Mouse (Mus musculus): ENCODE data around the gene Rgcc. TPM values are rescaled to one million over a fixed set of nuclear protein-coding genes. Genes with fewer than 3 reads are reported as not detected.
A peak's percentile ranks its signal among the peaks of the same experiment; 100 is the strongest.

Rgcc gene
- total RNA-seq (2021): 10 to 100 TPM; 46.9 to 78.3 TPM
- long read RNA-seq, experiment 1, transcript Rgcc-201 (5 exons, 918 nt): major isoform, 174 of 195 reads
- long read RNA-seq, experiment 1, partial matches to known transcripts: 13 of 195 reads
- long read RNA-seq, experiment 1, other reads (novel, unspliced or antisense): 8 of 195 reads
- long read RNA-seq, experiment 2, transcript Rgcc-201 (5 exons, 918 nt): major isoform, 131 of 142 reads
- long read RNA-seq, experiment 2, partial matches to known transcripts: 8 of 142 reads
- long read RNA-seq, experiment 2, other reads (novel, unspliced or antisense): 3 of 142 reads

DNA sequence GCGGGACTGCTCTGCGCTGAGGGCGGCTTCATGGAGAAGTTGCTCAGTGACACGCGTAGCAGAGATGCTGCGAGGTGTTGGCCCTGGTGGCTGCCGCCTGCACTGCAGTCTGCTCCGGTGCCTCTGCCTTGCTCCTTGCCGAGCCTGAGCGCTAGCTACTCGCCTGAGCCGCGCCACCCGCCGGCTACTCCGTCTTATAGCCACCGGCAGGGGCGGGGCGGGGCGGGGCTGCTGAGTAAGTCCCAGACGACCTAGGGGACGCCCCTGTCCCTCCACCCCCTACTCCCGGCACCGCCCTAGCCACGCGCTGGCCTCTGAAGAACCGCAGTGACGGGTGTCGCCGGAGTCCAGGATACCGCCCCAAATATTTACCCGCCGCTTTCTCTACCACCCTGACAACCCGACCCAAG is at the start of gene Rgcc:
Rgcc (minus strand) TSS at position 180 of the 410 bp plus-strand sequence.
- peak; percentile 95 for DNase-seq
- intact Hi-C loops (cut with DNase I): loop anchor here (2.0 to 5.0 kb wide), 2 partner anchors 119 to 177 kb away; no protein-coding TSS in a partner anchor
- H3K27ac ChIP-seq: peak within 1 kb of the TSS; percentile 88
- peak; percentile 94 for TF ChIP-seq CTCF (IDR thresholded peaks at IDR 0.05)
- peak within 1 kb of the TSS; percentile 88 for H3K4me3 ChIP-seq

GRCm38 (mm10) chr14:79346384-79346783 is 44.9 kb upstream of the Rgcc start:
- H3K27ac ChIP-seq: no peak overlapping the region
- no peak overlapping the region for H3K4me3 ChIP-seq
- TF ChIP-seq CTCF (IDR thresholded peaks at IDR 0.05): no peak
- no peak for DNase-seq
- intact Hi-C loops (cut with DNase I): loop anchor here (5.0 kb wide), 1 partner anchor 36 kb away; no protein-coding TSS in a partner anchor

DNA sequence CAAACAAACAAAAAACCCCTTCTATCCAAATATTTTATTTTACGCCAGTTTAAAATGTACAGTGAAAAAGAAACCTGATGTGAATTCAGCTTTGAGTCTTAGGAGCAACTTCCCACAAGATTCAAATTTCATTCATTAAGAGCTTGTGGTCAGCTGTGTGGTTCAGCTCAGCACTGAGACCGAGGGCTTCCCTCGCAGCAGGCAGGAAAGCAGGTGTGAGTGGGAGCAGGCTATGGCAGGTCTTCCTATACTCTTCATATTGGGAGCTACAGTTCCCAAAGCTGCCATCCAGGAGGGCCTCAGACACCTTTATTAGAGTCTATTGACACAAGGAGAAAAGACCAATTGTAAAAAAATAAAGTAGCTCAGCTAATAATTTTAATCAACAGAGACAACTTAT is 34.2 kb upstream of the Rgcc start:
- intact Hi-C loops (cut with DNase I): no loop called here
- no peak for DNase-seq
- Histone ChIP-seq H3K4me3 (no peak overlapping the region), H3K27ac (no peak overlapping the region)
- no peak for TF ChIP-seq CTCF (IDR thresholded peaks at IDR 0.05)

GRCm38 (mm10) chr14:79331936-79332335 is 30.5 kb upstream of the Rgcc start:
- Histone ChIP-seq H3K4me3 (no peak overlapping the region), H3K27ac (peak overlapping the region; percentile 52; the same call in 1 of the 2 replicates)
- TF ChIP-seq CTCF (IDR thresholded peaks at IDR 0.05): no peak
- intact Hi-C loops (cut with DNase I): no loop called here
- no peak for DNase-seq

DNA sequence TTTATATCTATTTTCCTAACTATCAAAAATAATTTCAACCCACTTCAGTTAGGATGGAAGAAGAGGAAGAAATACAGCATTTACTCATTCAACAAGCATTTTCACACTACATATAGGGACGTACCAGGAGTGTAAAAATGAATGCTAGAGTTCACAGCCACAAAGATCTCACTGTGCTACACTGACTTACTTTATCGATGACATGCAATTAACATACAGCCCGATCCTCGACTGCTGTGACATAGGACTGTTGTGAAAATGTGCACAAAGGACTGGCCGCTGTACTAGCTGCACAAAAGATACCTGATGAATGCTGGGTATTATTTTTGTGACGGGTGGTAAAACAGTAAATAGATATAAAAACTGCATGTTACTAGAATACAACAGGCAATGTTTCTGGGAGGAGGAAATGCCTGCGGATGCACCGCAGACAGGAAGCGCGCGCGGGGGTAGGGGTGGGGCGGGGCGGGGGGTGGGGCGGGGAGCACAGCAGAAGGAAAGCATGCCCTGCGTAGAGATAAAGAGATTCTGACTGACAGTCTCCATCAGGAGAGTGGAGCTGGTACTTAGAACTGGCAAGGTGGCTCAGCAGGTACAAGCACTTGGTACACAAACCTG is 29.6 kb upstream of the Rgcc start:
- Histone ChIP-seq H3K27ac (peak overlapping the region; percentile 52), H3K4me3 (peak overlapping the region; percentile 32)
- TF ChIP-seq CTCF (IDR thresholded peaks at IDR 0.05): no peak
- no peak for DNase-seq
- intact Hi-C loops (cut with DNase I): no loop called here

DNA sequence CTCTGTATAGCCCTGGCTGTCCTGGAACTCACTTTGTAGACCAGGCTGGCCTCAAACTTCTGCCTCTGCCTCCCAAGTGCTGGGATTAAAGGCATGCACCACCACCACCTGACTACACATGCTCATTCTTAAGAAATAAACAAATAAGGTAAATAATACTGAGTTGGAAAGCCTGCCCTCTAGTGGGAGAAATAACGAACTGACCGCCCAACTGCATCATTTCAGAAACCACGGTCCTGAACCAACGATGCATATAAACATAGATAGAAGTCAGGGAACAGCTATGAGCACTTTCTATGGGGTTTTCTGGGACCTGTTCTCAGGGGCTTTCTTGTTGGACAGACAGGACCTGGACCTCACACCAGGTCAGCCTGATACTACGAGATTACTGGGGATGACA is 25.6 kb upstream of the Rgcc start:
- peak; percentile 77 for TF ChIP-seq CTCF (IDR thresholded peaks at IDR 0.05)
- intact Hi-C loops (cut with DNase I): loop anchor here (1.0 to 5.0 kb wide), 2 partner anchors 150 to 202 kb away; no protein-coding TSS in a partner anchor
- Histone ChIP-seq H3K4me3 (no peak overlapping the region), H3K27ac (no peak overlapping the region)
- no peak for DNase-seq

DNA sequence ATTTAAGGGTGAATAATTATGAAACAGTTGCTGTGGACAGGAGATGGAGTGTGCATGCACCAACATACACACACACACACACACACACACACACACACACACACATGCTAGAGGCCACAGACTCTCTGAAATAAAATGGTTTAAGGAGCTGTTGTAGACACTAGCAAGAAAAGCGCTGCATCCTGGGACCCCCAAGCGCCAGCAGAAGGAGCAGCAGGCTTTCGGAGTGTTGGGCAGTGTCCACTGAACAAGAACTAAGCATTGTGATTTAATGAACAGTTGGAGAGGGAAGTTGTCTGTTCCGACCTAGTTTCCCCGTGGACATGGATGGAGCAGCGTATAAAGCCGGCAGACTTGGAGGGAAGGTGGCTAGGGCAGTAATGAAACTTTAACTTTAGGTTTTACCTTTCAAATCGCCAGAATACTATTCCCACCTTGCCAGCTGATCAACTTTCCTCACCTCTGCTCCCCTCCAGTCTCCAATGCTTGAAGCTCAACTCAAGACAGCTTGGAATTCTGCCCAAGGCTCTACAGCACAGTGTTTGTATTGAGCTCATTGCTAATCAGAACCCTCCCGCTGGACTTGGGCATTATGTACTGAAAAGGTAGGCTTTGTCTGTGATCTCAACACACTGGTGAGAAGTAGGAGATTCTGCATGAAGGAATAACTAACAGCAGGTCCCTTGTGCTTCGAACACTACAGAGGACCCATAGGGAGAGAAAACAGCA is 22.8 kb upstream of the Rgcc start:
- Histone ChIP-seq H3K4me3 (no peak overlapping the region), H3K27ac (no peak overlapping the region)
- intact Hi-C loops (cut with DNase I): no loop called here
- DNase-seq: no peak
- TF ChIP-seq CTCF (IDR thresholded peaks at IDR 0.05): no peak

GRCm38 (mm10) chr14:79321881-79322280 is 20.4 kb upstream of the Rgcc start:
- H3K4me3 ChIP-seq: peak overlapping the region; percentile 61
- TF ChIP-seq CTCF (IDR thresholded peaks at IDR 0.05): no peak
- intact Hi-C loops (cut with DNase I): no loop called here
- peak; percentile 55 for DNase-seq
- peak overlapping the region; percentile 79 for H3K27ac ChIP-seq

DNA sequence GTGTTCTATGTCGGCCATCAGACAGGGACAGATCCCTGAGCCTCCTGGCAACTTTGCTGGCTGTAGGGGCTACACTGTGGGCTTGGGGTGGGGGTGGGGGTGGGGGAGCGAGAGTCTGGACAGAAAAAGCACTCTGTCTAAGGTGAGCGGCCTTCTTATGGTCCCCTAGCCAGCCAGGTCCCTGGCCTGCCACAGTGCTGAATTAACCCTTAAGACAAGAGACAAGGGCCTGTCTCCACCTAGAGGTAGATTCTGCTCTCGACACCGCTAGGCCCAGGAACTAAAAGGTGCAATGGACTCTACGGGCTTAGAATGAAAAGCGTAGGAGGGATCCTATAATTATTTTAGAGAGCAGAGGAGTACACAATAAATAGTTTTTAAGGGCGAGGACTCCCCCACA is 19.7 kb upstream of the Rgcc start:
- peak; percentile 66 for TF ChIP-seq CTCF (IDR thresholded peaks at IDR 0.05)
- Histone ChIP-seq H3K27ac (peak overlapping the region; percentile 79), H3K4me3 (peak overlapping the region; percentile 61)
- peak; percentile 37 for DNase-seq
- intact Hi-C loops (cut with DNase I): no loop called here

GRCm38 (mm10) chr14:79317602-79318001 is 16.2 kb upstream of the Rgcc start:
- DNase-seq: no peak
- H3K4me3 ChIP-seq: no peak overlapping the region
- H3K27ac ChIP-seq: no peak overlapping the region
- TF ChIP-seq CTCF (IDR thresholded peaks at IDR 0.05): no peak
- intact Hi-C loops (cut with DNase I): no loop called here

DNA sequence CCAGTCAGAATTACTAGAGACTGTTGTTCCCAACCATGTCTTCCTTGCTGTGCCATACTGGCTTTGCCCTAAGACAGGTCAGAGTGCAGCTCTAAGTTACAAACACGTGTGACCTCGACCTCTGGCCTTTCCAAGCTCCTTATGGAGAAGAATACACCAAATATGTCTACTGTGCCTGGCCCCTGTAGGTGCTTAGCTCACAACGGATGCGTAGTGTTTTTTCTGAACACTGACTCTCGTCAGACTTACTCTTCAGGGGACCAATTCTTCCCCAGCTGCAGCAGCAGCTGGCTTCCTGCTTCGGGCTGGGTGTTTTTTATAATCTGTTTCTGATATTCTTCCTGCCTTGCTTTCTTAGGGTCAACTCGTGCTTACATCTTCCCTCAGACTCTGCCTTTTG is 14.4 kb upstream of the Rgcc start:
- DNase-seq: no peak
- TF ChIP-seq CTCF (IDR thresholded peaks at IDR 0.05): no peak
- H3K4me3 ChIP-seq: no peak overlapping the region
- intact Hi-C loops (cut with DNase I): no loop called here
- no peak overlapping the region for H3K27ac ChIP-seq

DNA sequence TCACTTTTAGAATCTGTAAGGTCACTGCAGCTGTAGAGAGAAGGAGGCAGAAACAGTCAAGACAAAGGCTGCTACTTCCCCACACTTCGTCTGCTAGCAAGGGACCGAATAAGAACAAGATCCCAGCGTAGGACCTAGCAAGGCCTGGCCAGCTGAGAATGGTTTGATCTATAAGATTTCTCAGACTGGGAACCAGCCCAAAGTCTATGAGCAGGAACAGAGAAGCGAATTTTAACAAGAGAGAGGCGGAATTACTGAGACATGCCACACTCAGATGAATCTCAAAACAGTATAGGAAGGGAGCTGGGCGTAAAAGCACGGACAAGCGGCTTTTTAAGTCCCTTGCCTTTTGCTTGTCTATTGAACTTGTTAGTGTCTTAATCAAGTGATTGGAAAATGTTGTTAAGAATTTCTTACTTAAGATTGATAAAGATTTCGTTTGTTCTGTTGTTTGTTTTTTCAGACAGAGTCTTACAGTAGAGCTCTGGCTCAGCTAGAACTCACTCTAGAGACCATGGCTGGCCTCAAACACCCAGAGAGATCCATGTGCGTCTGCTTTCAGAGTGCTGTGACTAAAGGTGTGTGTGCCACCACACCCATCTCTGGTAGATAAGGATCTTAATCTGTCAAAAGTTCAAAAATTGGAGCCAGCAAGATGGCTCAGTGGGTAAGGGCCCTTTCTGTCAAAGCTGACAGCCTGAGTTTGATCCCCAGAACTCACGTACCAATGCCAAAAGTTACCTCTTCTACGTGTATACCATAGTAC is 13.0 kb upstream of the Rgcc start:
- no peak overlapping the region for H3K4me3 ChIP-seq
- no peak overlapping the region for H3K27ac ChIP-seq
- no peak for TF ChIP-seq CTCF (IDR thresholded peaks at IDR 0.05)
- no peak for DNase-seq
- intact Hi-C loops (cut with DNase I): no loop called here

All from gastrocnemius, adult 2 months (tissue).